13 mouse cellular contexts compared by ENCODE assay signal in the genomic region with DNA sequence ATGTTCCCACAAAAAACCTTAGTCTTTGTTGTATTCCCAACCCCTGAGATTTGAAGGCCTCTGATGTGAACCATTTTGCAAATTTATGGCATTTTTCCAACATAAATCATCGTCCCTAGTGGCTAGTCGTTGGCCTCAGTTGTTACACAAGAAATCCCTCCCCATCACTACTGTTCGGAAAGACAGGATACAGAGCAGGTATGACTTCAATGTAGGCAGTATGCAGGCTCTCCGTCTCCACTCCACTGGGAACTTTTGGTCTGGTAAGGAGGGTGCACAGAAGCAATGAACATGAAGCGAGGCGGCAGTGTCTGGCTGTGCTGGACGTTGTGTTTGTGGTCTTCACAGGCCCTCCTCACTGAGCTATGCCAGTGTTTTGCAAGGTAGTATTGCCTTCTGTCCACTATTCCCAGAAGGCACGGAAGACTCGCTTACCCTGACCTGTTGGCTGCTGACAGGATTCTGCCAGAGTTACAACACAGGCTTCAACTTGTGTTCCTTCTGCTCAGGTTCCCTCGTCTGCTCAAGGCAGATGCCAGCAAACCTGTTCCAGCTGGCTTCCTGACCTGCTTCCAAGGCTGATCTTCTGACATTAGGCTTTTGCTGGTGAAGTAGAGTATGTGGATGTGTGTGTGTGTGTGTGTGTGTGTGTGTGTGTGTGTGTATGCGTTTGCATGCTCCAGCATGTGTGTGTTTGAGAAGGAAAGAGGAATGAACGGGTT.
DNase-seq lines count a peak whose midpoint lies in the region; ATAC-seq lines count a peak whose summit lies in the region.
"Had no signal": no experiment of that assay in that cellular context is flagged by ENCODE, and none has a peak within 500 bp of the region (broad histone marks: within the 10 kb centered on the region; RNA-seq: fewer than 3 reads in every experiment).

No protein-coding gene starts in this region.

- H3K9ac ChIP-seq in midbrain, embryonic 11.5 days (ENCODE audit: low read length) = no peak overlapping the region
- no peak overlapping the region for H3K9ac ChIP-seq in midbrain, embryonic 16.5 days (ENCODE audit: low read depth, low read length)
- H3K9ac ChIP-seq: heart, embryonic 15.5 days; liver, embryonic 13.5 days had no signal

- H3K9me3 ChIP-seq in midbrain, embryonic 11.5 days (ENCODE audit: control insufficient read depth, low read length) = no peaks in the 10 kb centered on the region
- no peaks in the 10 kb centered on the region for H3K9me3 ChIP-seq in midbrain, embryonic 16.5 days (replicated peaks; ENCODE audit: control insufficient read depth, low read length, poor library complexity, severe bottlenecking)
- H3K9me3 ChIP-seq: heart, embryonic 15.5 days; liver, embryonic 13.5 days had no signal

- H3K4me2 ChIP-seq in midbrain, embryonic 11.5 days = no peak overlapping the region
- no peak overlapping the region for H3K4me2 ChIP-seq in midbrain, embryonic 16.5 days (ENCODE audit: low read length)
- H3K4me2 ChIP-seq: heart, embryonic 15.5 days; liver, embryonic 13.5 days had no signal

- no peaks in the 10 kb centered on the region for H3K4me1 ChIP-seq in midbrain, embryonic 11.5 days (ENCODE audit: control insufficient read depth, insufficient read depth, low read length)
- no peaks in the 10 kb centered on the region for H3K4me1 ChIP-seq in midbrain, embryonic 16.5 days (ENCODE audit: control insufficient read depth, insufficient read depth, low read length)
- H3K4me1 ChIP-seq: heart, embryonic 15.5 days; liver, embryonic 13.5 days had no signal

- no peaks in the 10 kb centered on the region for H3K36me3 ChIP-seq in midbrain, embryonic 11.5 days (ENCODE audit: control insufficient read depth, insufficient read depth, low read length)
- H3K36me3 ChIP-seq in midbrain, embryonic 16.5 days (ENCODE audit: control insufficient read depth, insufficient read depth, low read length) = no peaks in the 10 kb centered on the region
- H3K36me3 ChIP-seq: heart, embryonic 15.5 days; liver, embryonic 13.5 days had no signal

- ATAC-seq in midbrain, embryonic 11.5 days (ENCODE audit: low FRiP score) = no peak
- ATAC-seq in midbrain, embryonic 16.5 days = no peak
- ATAC-seq: forebrain, embryonic 14.5 days; Patski had no signal

- no peak overlapping the region for H3K4me3 ChIP-seq in midbrain, embryonic 11.5 days (ENCODE audit: low read depth, low read length)
- no peak overlapping the region for H3K4me3 ChIP-seq in midbrain, embryonic 16.5 days (ENCODE audit: low read depth, low read length)
- H3K4me3 ChIP-seq: heart, embryonic 15.5 days; liver, embryonic 13.5 days had no signal

- H3K27me3 ChIP-seq in midbrain, embryonic 11.5 days (ENCODE audit: control insufficient read depth, insufficient read depth, low read length) = no peaks in the 10 kb centered on the region
- no peaks in the 10 kb centered on the region for H3K27me3 ChIP-seq in midbrain, embryonic 16.5 days (ENCODE audit: control insufficient read depth, insufficient read depth, low read depth, low read length)
- H3K27me3 ChIP-seq: heart, embryonic 15.5 days; liver, embryonic 13.5 days; Patski had no signal

- no peak overlapping the region for H3K27ac ChIP-seq in midbrain, embryonic 11.5 days (ENCODE audit: low read depth, low read length)
- no peak overlapping the region for H3K27ac ChIP-seq in midbrain, embryonic 16.5 days (ENCODE audit: low read length)
- H3K27ac ChIP-seq: heart, embryonic 15.5 days; liver, embryonic 13.5 days had no signal

- 89% methylated on average over 12 of the region's 12 CpGs for WGBS in midbrain, embryonic 11.5 days
- 84% methylated on average over 12 of the region's 12 CpGs for WGBS in midbrain, embryonic 16.5 days

- DNase-seq in cerebellum, postnatal 10 days = peak; percentile 78 to 82
- DNase-seq in cerebellum, adult 8-10 months = no peak
- DNase-seq in midbrain, embryonic 11.5 days (ENCODE audit: low spot score, missing footprints) = peak; percentile 59
- DNase-seq in gastrocnemius, adult 8-10 months (ENCODE audit: low spot score in 2 of 2) = peak; percentile 37 to 73
- peak; percentile 84 for DNase-seq in skeletal muscle tissue, adult 2 months (ENCODE audit: low read depth, low spot score)
- DNase-seq in left cerebral cortex, adult 18-20 months (ENCODE audit: low spot score in 2 of 2) = no peak
- DNase-seq in thymus, postnatal 10 days (ENCODE audit: low spot score in 2 of 2) = no peak
- DNase-seq: liver, embryonic 13.5 days; thymus, postnatal 36 days had no signal

Comparison
In these comparisons a context has a peak if more than half of its experiments do, and no peak if none do; other contexts are left out.
1. DNase-seq: peak in cerebellum, postnatal 10 days (2 of 2), midbrain, embryonic 11.5 days (single experiment), gastrocnemius, adult 8-10 months (2 of 2) and skeletal muscle tissue, adult 2 months (single experiment); none in cerebellum, adult 8-10 months (single experiment), left cerebral cortex, adult 18-20 months (0 of 2) and thymus, postnatal 10 days (0 of 2).